Mouse (Mus musculus) midbrain, embryonic 14.5 days (tissue): ENCODE measurements at regions not wholly inside any gene's neighbourhood (a gene's known extent, or its start where the extent isn't known, plus 50 kb on each side); places are given as distances from the start of the nearest gene placed in this dataset.

Experiments used
- ATAC-seq: fragments of 200-750 bp; cut with Nextera tagmentation; 2 replicates; pipeline ENCODE4 v1.8.0; 2017; ENCODE audit warnings: moderate number of reproducible peaks, moderate library complexity; ENCODE audit not compliant: low FRiP score, low TSS enrichment
- DNase-seq: peaks from one replicate; pipeline ENCODE4 v3.0.0-alpha.2; 2015
- H3K27ac ChIP-seq: fragments of 300-500 bp; sonication (generic); replicated peaks from 2 replicates; pipeline ENCODE4 v1.5.1; 2014; ENCODE audit warnings: mild to moderate bottlenecking, low read depth, low read length, moderate library complexity
- H3K27me3 ChIP-seq: fragments of 300-500 bp; sonication (generic); 2 replicates; pipeline ENCODE4 v1.6.1; 2014; ENCODE audit warnings: low read length, control low read depth, mixed read lengths; ENCODE audit not compliant: control insufficient read depth, insufficient read depth
- H3K36me3 ChIP-seq: fragments of 300-500 bp; sonication (generic); 2 replicates; pipeline ENCODE4 v1.6.1; 2014; ENCODE audit warnings: low read length, control low read depth; ENCODE audit not compliant: control insufficient read depth, insufficient read depth
- H3K4me1 ChIP-seq: fragments of 300-500 bp; sonication (generic); 2 replicates; pipeline ENCODE4 v1.6.1; 2014; ENCODE audit warnings: mild to moderate bottlenecking, antibody characterized with exemption, low read length, control low read depth; ENCODE audit not compliant: control insufficient read depth, insufficient read depth
- H3K4me2 ChIP-seq: fragments of 300-500 bp; sonication (generic); 2 replicates; pipeline ENCODE4 v1.6.1; 2014; ENCODE audit warnings: mild to moderate bottlenecking, low read length, moderate library complexity
- H3K4me3 ChIP-seq: fragments of 300-500 bp; sonication (generic); replicated peaks from 2 replicates; pipeline ENCODE4 v1.5.1; 2014; ENCODE audit warnings: low read depth, low read length
- H3K9ac ChIP-seq: fragments of 300-500 bp; sonication (generic); replicated peaks from 2 replicates; pipeline ENCODE4 v1.6.1; 2014; ENCODE audit warnings: mild to moderate bottlenecking, low read length, moderate library complexity
- H3K9me3 ChIP-seq: fragments of 300-500 bp; sonication (generic); 2 replicates; pipeline ENCODE4 v1.6.1; 2016; ENCODE audit warnings: low read length, control low read depth, mixed read lengths; ENCODE audit not compliant: control insufficient read depth
- WGBS: fragments of 180-500 bp; shearing (Covaris S2); extraction: QIAGEN DNeasy Blood & Tissue Kit; methylation state at CpG from one replicate; pipeline ENCODE4 v1.1.7; 2014; 5-methylcytosine and 5-hydroxymethylcytosine counted together

DNA sequence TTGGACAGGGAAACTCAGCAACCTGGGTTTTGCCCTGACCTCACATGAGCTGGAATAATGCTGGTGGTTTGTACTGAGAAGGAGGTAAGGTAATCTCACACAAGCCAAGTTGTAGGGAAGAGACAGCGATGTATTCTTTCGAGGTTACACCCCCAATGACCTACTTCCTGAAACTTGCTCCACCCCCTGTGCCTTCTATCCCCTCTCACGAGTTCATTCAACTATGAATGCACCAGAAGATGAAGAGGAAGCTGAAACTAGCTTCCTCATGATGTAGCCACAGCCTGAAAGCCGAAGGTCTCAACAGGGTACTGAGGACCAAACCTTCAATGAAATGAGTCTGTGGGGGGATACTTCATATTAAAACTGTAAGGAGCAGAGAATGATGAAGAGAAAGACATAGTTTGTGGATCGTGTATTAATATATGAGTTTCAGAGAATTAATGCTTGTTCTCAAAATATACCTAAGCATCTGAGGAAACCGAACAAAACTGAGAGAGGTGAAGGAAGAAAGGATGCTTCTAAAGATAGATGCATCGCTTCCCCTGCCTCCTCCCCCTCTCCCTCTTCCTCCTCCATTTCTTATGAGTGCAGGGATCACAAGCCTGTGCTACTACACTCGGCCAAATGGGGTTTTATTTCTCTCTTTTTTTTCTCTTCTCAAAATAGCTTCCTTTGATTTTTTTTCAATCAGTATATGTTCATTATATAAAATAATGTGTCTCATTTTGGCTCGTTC lies 543.5 kb upstream of the Nrp1 start:
- no peak overlapping the region for H3K4me3 ChIP-seq
- no peak overlapping the region for H3K4me2 ChIP-seq
- no peaks in the 10 kb centered on the region for H3K4me1 ChIP-seq
- no peak for DNase-seq
- H3K27ac ChIP-seq, result no peak overlapping the region
- H3K36me3 ChIP-seq, result no peaks in the 10 kb centered on the region
- no peak overlapping the region for H3K9ac ChIP-seq
- no peaks in the 10 kb centered on the region for H3K9me3 ChIP-seq
- WGBS, result 83% methylated on average over 9 of the region's 9 CpGs
- ATAC-seq, result no peak
- no peaks in the 10 kb centered on the region for H3K27me3 ChIP-seq

DNA sequence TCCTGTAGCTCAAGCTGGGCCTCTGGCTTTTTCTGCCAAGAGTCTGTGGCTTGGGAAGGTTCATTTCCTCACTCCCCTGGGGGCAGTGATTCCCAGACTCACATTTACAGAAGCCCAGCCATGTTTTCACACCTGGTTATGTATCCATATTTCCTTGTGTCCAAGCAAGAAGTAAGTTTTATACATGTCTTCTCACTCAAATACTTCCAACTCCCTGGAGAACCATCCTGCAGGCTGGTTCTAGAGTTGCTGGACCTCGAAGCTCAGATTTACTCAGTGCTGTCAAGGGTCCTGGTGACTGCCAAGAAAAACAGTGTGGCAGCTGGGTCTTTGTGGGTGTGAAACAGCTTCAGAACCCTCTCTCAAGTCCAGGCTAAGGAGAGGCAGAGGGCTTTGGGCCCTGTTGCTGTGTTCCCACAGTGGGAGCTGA lies 537.6 kb upstream of the Nrp1 start:
- Histone ChIP-seq H3K27ac (no peak overlapping the region), H3K4me1 (no peaks in the 10 kb centered on the region), H3K4me3 (no peak overlapping the region), H3K9ac (no peak overlapping the region), H3K4me2 (no peak overlapping the region), H3K36me3 (no peaks in the 10 kb centered on the region), H3K9me3 (no peaks in the 10 kb centered on the region), H3K27me3 (no peaks in the 10 kb centered on the region)
- ATAC-seq, result no peak
- 89% methylated on average over 1 of the region's 1 CpGs for WGBS
- DNase-seq, result no peak

DNA sequence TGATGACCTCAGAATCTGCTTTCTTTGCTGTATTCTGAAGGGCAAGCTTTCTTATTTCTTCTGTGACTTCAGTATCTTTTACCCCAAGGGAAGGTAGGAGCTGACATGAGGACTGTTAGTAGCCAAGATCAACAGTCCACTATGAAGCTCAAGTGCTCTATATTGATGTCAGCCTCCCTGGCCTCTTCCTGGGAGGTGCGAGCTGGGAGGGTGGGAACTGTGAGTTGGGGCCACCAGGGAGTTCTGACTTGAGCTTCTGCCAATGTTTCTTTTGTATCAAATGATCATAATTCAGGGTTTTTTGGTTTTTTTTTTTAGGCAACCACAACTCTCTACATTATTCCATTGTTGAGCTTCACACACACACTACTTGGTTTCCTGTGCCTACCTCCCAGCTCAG lies 536.8 kb upstream of the Nrp1 start:
- no peaks in the 10 kb centered on the region for H3K27me3 ChIP-seq
- ATAC-seq (no peak), DNase-seq (no peak)
- H3K4me2 ChIP-seq, result no peak overlapping the region
- 75% methylated on average over 1 of the region's 1 CpGs for WGBS
- H3K36me3 ChIP-seq, result no peaks in the 10 kb centered on the region
- no peaks in the 10 kb centered on the region for H3K9me3 ChIP-seq
- no peaks in the 10 kb centered on the region for H3K4me1 ChIP-seq
- H3K9ac ChIP-seq, result no peak overlapping the region
- no peak overlapping the region for H3K27ac ChIP-seq
- no peak overlapping the region for H3K4me3 ChIP-seq

DNA sequence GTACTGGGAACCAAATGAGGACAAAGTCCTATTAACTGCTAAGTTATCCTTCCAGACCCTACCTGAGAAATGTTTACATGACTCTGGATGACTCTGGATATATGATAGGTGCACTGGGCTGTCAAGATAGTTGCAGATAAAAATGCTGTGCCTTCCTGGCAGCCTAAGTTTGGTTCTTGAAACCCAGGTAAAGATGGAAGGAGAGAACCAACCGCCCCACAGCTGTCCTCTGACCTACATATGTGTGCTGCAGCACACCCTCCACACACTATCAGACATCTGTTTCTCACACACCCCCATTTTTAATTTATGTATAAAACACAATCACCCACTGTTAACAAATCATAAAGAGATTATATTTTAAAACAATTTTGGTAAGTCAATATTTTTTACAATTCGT lies 533.4 kb upstream of the Nrp1 start:
- Histone ChIP-seq H3K9ac (no peak overlapping the region), H3K27me3 (no peaks in the 10 kb centered on the region), H3K4me3 (no peak overlapping the region), H3K4me2 (no peak overlapping the region), H3K36me3 (no peaks in the 10 kb centered on the region), H3K9me3 (no peaks in the 10 kb centered on the region), H3K4me1 (no peaks in the 10 kb centered on the region), H3K27ac (no peak overlapping the region)
- ATAC-seq (no peak), DNase-seq (no peak)
- 92% methylated on average over 2 of the region's 2 CpGs for WGBS

DNA sequence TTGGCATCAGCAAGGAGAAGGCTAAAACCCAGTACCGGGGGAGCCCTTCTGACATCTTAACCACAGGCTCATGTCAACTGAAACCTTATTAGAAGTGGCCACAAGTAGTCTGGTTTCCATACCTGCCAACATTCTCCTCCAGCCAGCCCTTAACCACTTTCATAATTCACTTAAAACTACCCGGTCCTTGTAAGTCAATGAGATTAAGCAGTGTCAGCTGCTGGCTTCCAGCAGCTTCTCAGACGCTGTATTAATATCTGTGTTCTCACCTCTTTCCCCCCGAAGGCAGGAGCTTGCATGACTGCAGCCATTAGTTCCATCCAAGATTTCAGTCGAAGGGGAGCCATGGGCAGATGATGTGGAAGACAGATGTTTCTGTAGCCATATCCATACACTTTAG lies 530.6 kb upstream of the Nrp1 start:
- Histone ChIP-seq H3K27me3 (no peaks in the 10 kb centered on the region), H3K4me3 (no peak overlapping the region), H3K36me3 (no peaks in the 10 kb centered on the region), H3K9me3 (no peaks in the 10 kb centered on the region), H3K9ac (no peak overlapping the region), H3K4me2 (no peak overlapping the region), H3K4me1 (no peaks in the 10 kb centered on the region), H3K27ac (no peak overlapping the region)
- no peak for ATAC-seq
- DNase-seq, result no peak
- whole genome bisulfite sequencing, result 70% methylated on average over 5 of the region's 5 CpGs

DNA sequence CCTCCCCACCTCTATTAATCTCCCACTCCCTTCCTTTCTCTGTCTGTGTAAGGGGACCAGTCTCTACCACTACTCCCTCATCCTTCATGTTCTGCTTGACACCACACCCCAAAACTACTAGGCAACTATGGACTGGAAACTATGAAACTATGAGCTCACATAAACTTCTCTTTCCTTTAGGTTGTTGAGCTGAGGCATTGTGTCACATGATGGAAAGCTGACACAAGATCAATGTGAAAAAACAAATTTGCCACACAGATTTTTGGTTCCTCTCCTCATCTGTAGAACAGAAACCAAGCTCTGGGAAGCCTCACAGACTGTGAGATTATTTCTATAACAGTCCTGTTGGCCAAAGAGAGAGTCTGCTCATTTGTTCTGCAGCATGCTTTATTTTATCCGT lies 528.7 kb upstream of the Nrp1 start:
- H3K4me2 ChIP-seq, result no peak overlapping the region
- ATAC-seq (no peak), DNase-seq (no peak)
- no peak overlapping the region for H3K9ac ChIP-seq
- 93% methylated on average over 1 of the region's 1 CpGs for WGBS
- no peaks in the 10 kb centered on the region for H3K36me3 ChIP-seq
- H3K4me1 ChIP-seq, result no peaks in the 10 kb centered on the region
- no peak overlapping the region for H3K4me3 ChIP-seq
- H3K9me3 ChIP-seq, result no peaks in the 10 kb centered on the region
- no peaks in the 10 kb centered on the region for H3K27me3 ChIP-seq
- no peak overlapping the region for H3K27ac ChIP-seq

DNA sequence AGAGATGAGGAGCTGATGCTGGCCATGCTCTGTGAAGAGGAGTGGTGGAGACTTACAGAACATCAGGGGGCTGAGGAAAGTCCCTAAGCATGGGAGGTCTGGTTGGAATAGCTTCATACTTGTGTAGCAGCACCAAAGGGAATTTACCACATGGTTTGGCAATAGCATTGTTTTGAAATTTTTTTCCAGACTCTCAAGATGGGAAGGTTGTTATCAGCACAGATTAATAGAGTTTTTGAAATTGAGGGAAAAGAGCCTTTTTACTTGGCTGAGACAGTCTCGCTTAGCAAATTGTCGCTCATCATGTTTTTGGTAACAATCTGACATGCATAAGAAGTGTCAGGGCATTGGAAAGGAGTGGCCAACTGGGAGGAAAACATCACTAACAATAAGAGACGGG lies 524.4 kb upstream of the Nrp1 start:
- H3K27me3 ChIP-seq, result no peaks in the 10 kb centered on the region
- no peak overlapping the region for H3K4me3 ChIP-seq
- ATAC-seq, result no peak
- H3K9ac ChIP-seq, result no peak overlapping the region
- no peak overlapping the region for H3K27ac ChIP-seq
- no peaks in the 10 kb centered on the region for H3K9me3 ChIP-seq
- no peak for DNase-seq
- H3K4me1 ChIP-seq, result no peaks in the 10 kb centered on the region
- WGBS, result 77% methylated on average over 3 of the region's 3 CpGs
- no peaks in the 10 kb centered on the region for H3K36me3 ChIP-seq
- H3K4me2 ChIP-seq, result no peak overlapping the region

DNA sequence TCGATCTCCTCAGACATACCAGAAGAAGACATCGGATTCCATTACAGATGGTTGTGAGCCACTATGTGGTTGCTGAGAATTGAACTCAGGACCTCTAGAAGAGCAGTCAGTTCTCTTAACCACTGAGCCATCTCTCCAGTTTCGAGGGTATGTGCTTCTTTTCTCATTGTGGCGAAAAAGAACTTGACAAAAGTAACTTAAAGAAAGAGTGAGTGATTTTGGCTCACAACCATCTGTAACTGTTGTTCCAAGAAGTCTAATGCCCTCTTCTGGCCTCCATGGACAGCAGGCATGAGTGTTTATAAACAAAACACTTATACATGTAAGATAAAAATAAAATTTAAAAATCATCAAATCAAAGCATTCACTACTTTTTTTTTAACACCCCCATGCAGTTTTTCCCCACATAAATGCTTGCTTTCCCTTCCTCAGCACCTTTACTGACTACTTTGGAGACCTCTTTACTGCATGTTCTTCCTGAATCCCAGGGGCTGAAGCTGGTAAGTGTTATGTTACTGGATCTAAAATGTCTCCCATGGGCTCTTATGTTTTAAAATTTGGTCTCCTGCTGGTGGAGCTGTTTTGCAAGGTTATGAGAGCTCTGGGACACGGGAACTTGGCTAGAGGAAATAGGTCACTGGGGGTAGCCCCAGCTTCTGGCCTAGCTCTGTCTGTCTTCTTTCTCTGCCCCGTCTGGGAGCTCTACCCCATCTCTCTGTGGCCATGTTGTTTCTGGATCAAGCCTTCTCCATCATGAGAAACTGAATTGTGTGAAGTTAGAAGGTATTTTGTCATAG lies 521.8 kb upstream of the Nrp1 start:
- Histone ChIP-seq H3K9ac (no peak overlapping the region), H3K4me1 (no peaks in the 10 kb centered on the region), H3K27me3 (no peaks in the 10 kb centered on the region), H3K4me3 (no peak overlapping the region), H3K36me3 (no peaks in the 10 kb centered on the region), H3K4me2 (no peak overlapping the region), H3K27ac (no peak overlapping the region), H3K9me3 (no peaks in the 10 kb centered on the region)
- ATAC-seq (no peak), DNase-seq (no peak)
- 85% methylated on average over 6 of the region's 6 CpGs for WGBS

DNA sequence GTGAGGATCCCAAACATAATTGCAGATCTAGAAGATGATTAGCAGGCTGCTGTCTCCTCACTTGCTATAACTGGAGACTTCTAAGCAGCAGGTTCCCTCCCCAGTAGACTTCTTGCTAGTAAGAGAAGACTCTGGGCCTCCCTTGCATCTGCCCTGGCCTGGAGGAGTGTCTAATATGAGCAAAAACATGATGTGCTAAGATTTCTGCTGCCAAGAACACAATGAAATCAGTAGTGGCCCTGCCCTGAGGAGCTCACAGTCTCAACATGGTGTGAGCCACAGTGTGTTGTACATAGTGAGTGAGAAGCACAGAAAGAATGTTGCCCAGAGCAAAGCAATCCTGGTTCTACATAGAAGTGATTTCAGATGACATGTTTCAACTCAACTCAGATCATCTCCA lies 520.1 kb upstream of the Nrp1 start:
- no peaks in the 10 kb centered on the region for H3K4me1 ChIP-seq
- ATAC-seq (no peak), DNase-seq (no peak)
- no peaks in the 10 kb centered on the region for H3K9me3 ChIP-seq
- H3K36me3 ChIP-seq, result no peaks in the 10 kb centered on the region
- H3K4me2 ChIP-seq, result no peak overlapping the region
- no peak overlapping the region for H3K9ac ChIP-seq
- no peak overlapping the region for H3K4me3 ChIP-seq
- no peak overlapping the region for H3K27ac ChIP-seq
- no peaks in the 10 kb centered on the region for H3K27me3 ChIP-seq
